Mouse (Mus musculus): ENCODE data around the gene Cnnm3. TPM values are rescaled to one million over a fixed set of nuclear protein-coding genes. Genes with fewer than 3 reads are reported as not detected.

Cnnm3 gene
- polyA plus RNA-seq, 1 experiment from 2014 or later: 2.2 TPM

GRCm38 (mm10) chr1:36547981-36548598, 36.4 kb downstream of the Cnnm3 start:
- Histone ChIP-seq H3K4me1 (replicated peaks) (peaks cover 40% of the 10 kb centered on the region), H3K4me2 (no peak overlapping the region), H3K36me3 (peaks cover 46% of the 10 kb centered on the region), H3K4me3 (no peak overlapping the region), H3K27ac (ENCODE audit: poor library complexity, severe bottlenecking) (peak overlapping the region; percentile 25; the same call in 1 of the 2 replicates), H3K9me3 (replicated peaks) (no peaks in the 10 kb centered on the region), H3K9ac (peak overlapping the region; percentile 25), H3K27me3 (replicated peaks) (no peaks in the 10 kb centered on the region)
- no peak for ATAC-seq (ENCODE audit: insufficient number of reproducible peaks, low FRiP score)
- 41% methylated on average over 9 of the region's 9 CpGs for WGBS

GRCm38 (mm10) chr1:36548771-36549170, 37.1 kb downstream of the Cnnm3 start:
- 64% methylated on average over 8 of the region's 8 CpGs for WGBS
- H3K9me3 ChIP-seq (replicated peaks): no peaks in the 10 kb centered on the region
- no peak overlapping the region for H3K4me2 ChIP-seq
- no peak overlapping the region for H3K9ac ChIP-seq
- no peak overlapping the region for H3K27ac ChIP-seq (ENCODE audit: poor library complexity, severe bottlenecking)
- H3K36me3 ChIP-seq: peaks cover 52% of the 10 kb centered on the region
- no peaks in the 10 kb centered on the region for H3K27me3 ChIP-seq (replicated peaks)
- H3K4me1 ChIP-seq (replicated peaks): peaks cover 40% of the 10 kb centered on the region
- no peak overlapping the region for H3K4me3 ChIP-seq
- no peak for ATAC-seq (ENCODE audit: insufficient number of reproducible peaks, low FRiP score)

GRCm38 (mm10) chr1:36549491-36549890, 37.8 kb downstream of the Cnnm3 start:
- Histone ChIP-seq H3K27ac (ENCODE audit: poor library complexity, severe bottlenecking) (no peak overlapping the region), H3K9ac (no peak overlapping the region), H3K9me3 (replicated peaks) (no peaks in the 10 kb centered on the region), H3K36me3 (peaks cover 60% of the 10 kb centered on the region), H3K4me2 (no peak overlapping the region), H3K4me3 (no peak overlapping the region), H3K4me1 (replicated peaks) (peaks cover 46% of the 10 kb centered on the region), H3K27me3 (replicated peaks) (no peaks in the 10 kb centered on the region)
- no peak for ATAC-seq (ENCODE audit: insufficient number of reproducible peaks, low FRiP score)
- WGBS: 85% methylated on average over 18 of the region's 18 CpGs

- Histone ChIP-seq H3K27me3 (replicated peaks) (no peaks in the 10 kb centered on the region), H3K9me3 (replicated peaks) (no peaks in the 10 kb centered on the region), H3K27ac (ENCODE audit: poor library complexity, severe bottlenecking) (no peak overlapping the region), H3K4me1 (replicated peaks) (peaks cover 54% of the 10 kb centered on the region), H3K4me3 (no peak overlapping the region), H3K4me2 (no peak overlapping the region), H3K36me3 (peaks cover 67% of the 10 kb centered on the region), H3K9ac (no peak overlapping the region)
- 78% methylated on average over 20 of the region's 20 CpGs for WGBS
- ATAC-seq (ENCODE audit: insufficient number of reproducible peaks, low FRiP score): no peak
Measured at GRCm38 (mm10) chr1:36550075-36550863, 38.6 kb downstream of the Cnnm3 start.

GRCm38 (mm10) chr1:36551904-36552303, 40.2 kb downstream of the Cnnm3 start:
- H3K36me3 ChIP-seq: peaks cover 68% of the 10 kb centered on the region
- no peaks in the 10 kb centered on the region for H3K27me3 ChIP-seq (replicated peaks)
- H3K9me3 ChIP-seq (replicated peaks): no peaks in the 10 kb centered on the region
- H3K4me3 ChIP-seq: no peak overlapping the region
- no peak for ATAC-seq (ENCODE audit: insufficient number of reproducible peaks, low FRiP score)
- WGBS: 86% methylated on average over 17 of the region's 17 CpGs
- H3K4me2 ChIP-seq: no peak overlapping the region
- H3K27ac ChIP-seq (ENCODE audit: poor library complexity, severe bottlenecking): no peak overlapping the region
- peaks cover 49% of the 10 kb centered on the region for H3K4me1 ChIP-seq (replicated peaks)
- H3K9ac ChIP-seq: no peak overlapping the region

GRCm38 (mm10) chr1:36552506-36552905, 40.8 kb downstream of the Cnnm3 start:
- H3K4me3 ChIP-seq: no peak overlapping the region
- no peak overlapping the region for H3K9ac ChIP-seq
- 85% methylated on average over 16 of the region's 16 CpGs for WGBS
- H3K4me2 ChIP-seq: no peak overlapping the region
- no peaks in the 10 kb centered on the region for H3K9me3 ChIP-seq (replicated peaks)
- no peak for ATAC-seq (ENCODE audit: insufficient number of reproducible peaks, low FRiP score)
- peaks cover 47% of the 10 kb centered on the region for H3K4me1 ChIP-seq (replicated peaks)
- H3K27ac ChIP-seq (ENCODE audit: poor library complexity, severe bottlenecking): no peak overlapping the region
- peaks cover 68% of the 10 kb centered on the region for H3K36me3 ChIP-seq
- no peaks in the 10 kb centered on the region for H3K27me3 ChIP-seq (replicated peaks)

GRCm38 (mm10) chr1:36554633-36555399, 43.1 kb downstream of the Cnnm3 start:
- H3K9me3 ChIP-seq (replicated peaks): no peaks in the 10 kb centered on the region
- WGBS: 66% methylated on average over 21 of the region's 21 CpGs
- H3K36me3 ChIP-seq: peaks cover 55% of the 10 kb centered on the region
- no peaks in the 10 kb centered on the region for H3K27me3 ChIP-seq (replicated peaks)
- H3K4me3 ChIP-seq: peak overlapping the region; percentile 73
- H3K9ac ChIP-seq: peak overlapping the region; percentile 94
- peak overlapping the region; percentile 93 for H3K4me2 ChIP-seq
- no peak for ATAC-seq (ENCODE audit: insufficient number of reproducible peaks, low FRiP score)
- H3K27ac ChIP-seq (ENCODE audit: poor library complexity, severe bottlenecking): peak overlapping the region; percentile 97
- H3K4me1 ChIP-seq (replicated peaks): peaks cover 39% of the 10 kb centered on the region

- no peaks in the 10 kb centered on the region for H3K27me3 ChIP-seq (replicated peaks)
- peak overlapping the region; percentile 93 for H3K4me2 ChIP-seq
- no peak for ATAC-seq (ENCODE audit: insufficient number of reproducible peaks, low FRiP score)
- WGBS: 5% methylated on average over 8 of the region's 8 CpGs
- H3K36me3 ChIP-seq: peaks cover 45% of the 10 kb centered on the region
- H3K27ac ChIP-seq (ENCODE audit: poor library complexity, severe bottlenecking): peak overlapping the region; percentile 97
- H3K9ac ChIP-seq: peak overlapping the region; percentile 94
- H3K9me3 ChIP-seq (replicated peaks): no peaks in the 10 kb centered on the region
- peak overlapping the region; percentile 73 for H3K4me3 ChIP-seq
- peaks cover 43% of the 10 kb centered on the region for H3K4me1 ChIP-seq (replicated peaks)
Measured at GRCm38 (mm10) chr1:36555798-36556395, 44.2 kb downstream of the Cnnm3 start.

GRCm38 (mm10) chr1:36556553-36557456, 45.1 kb downstream of the Cnnm3 start:
- ATAC-seq (ENCODE audit: insufficient number of reproducible peaks, low FRiP score): peak; percentile 71
- peaks cover 52% of the 10 kb centered on the region for H3K4me1 ChIP-seq (replicated peaks)
- peak overlapping the region; percentile 97 for H3K27ac ChIP-seq (ENCODE audit: poor library complexity, severe bottlenecking)
- H3K9ac ChIP-seq: peak overlapping the region; percentile 94
- H3K4me3 ChIP-seq: peak overlapping the region; percentile 73
- peaks cover 36% of the 10 kb centered on the region for H3K36me3 ChIP-seq
- under 1% methylated on average over 51 of the region's 52 CpGs for WGBS
- peak overlapping the region; percentile 93 for H3K4me2 ChIP-seq
- no peaks in the 10 kb centered on the region for H3K27me3 ChIP-seq (replicated peaks)
- no peaks in the 10 kb centered on the region for H3K9me3 ChIP-seq (replicated peaks)

- Histone ChIP-seq H3K36me3 (peaks cover 28% of the 10 kb centered on the region), H3K9ac (peak overlapping the region; percentile 94), H3K4me1 (replicated peaks) (peaks cover 60% of the 10 kb centered on the region)
Measured at GRCm38 (mm10) chr1:36557457-36558011, 45.9 kb downstream of the Cnnm3 start.

More at GRCm38 (mm10) chr1:36557457-36558011, 45.9 kb downstream of the Cnnm3 start:
- under 1% methylated on average over 48 of the region's 48 CpGs for WGBS
- H3K27ac ChIP-seq (ENCODE audit: poor library complexity, severe bottlenecking): peak overlapping the region; percentile 97
- H3K4me3 ChIP-seq: peak overlapping the region; percentile 73
- no peaks in the 10 kb centered on the region for H3K9me3 ChIP-seq (replicated peaks)
- H3K4me2 ChIP-seq: peak overlapping the region; percentile 93
- H3K27me3 ChIP-seq (replicated peaks): no peaks in the 10 kb centered on the region
- peak; percentile 82 for ATAC-seq (ENCODE audit: insufficient number of reproducible peaks, low FRiP score)
